Mouse (Mus musculus) midbrain, embryonic 12.5 days (tissue): ENCODE measurements at regions not wholly inside any gene's neighbourhood (a gene's known extent, or its start where the extent isn't known, plus 50 kb on each side); places are given as distances from the start of the nearest gene placed in this dataset.

Experiments used
- ATAC-seq: fragments of 200-750 bp; cut with Nextera tagmentation; 2 replicates; pipeline ENCODE4 v1.8.0; 2017; ENCODE audit warnings: low read depth, moderate TSS enrichment, moderate library complexity; ENCODE audit not compliant: low FRiP score
- H3K27ac ChIP-seq: fragments of 300-500 bp; sonication (generic); replicated peaks from 2 replicates; pipeline ENCODE4 v1.5.1; 2016; ENCODE audit warnings: mild to moderate bottlenecking
- H3K27me3 ChIP-seq: fragments of 300-500 bp; sonication (generic); 2 replicates; pipeline ENCODE4 v1.6.1; 2016; ENCODE audit warnings: mild to moderate bottlenecking
- H3K36me3 ChIP-seq: fragments of 300-500 bp; sonication (generic); 2 replicates; pipeline ENCODE4 v1.6.1; 2016
- H3K4me1 ChIP-seq: fragments of 300-500 bp; sonication (generic); 2 replicates; pipeline ENCODE4 v1.6.1; 2016
- H3K4me2 ChIP-seq: fragments of 300-500 bp; sonication (generic); replicated peaks from 2 replicates; pipeline ENCODE4 v1.6.1; 2016; ENCODE audit warnings: mild to moderate bottlenecking, moderate library complexity
- H3K4me3 ChIP-seq: fragments of 300-500 bp; sonication (generic); 2 replicates; pipeline ENCODE4 v1.5.1; 2016; ENCODE audit warnings: mild to moderate bottlenecking
- H3K9ac ChIP-seq: fragments of 300-500 bp; sonication (generic); replicated peaks from 2 replicates; pipeline ENCODE4 v1.6.1; 2016; ENCODE audit warnings: mild to moderate bottlenecking, moderate library complexity
- H3K9me3 ChIP-seq: fragments of 300-500 bp; sonication (generic); 2 replicates; pipeline ENCODE4 v1.6.1; 2016; ENCODE audit warnings: mild to moderate bottlenecking
- WGBS: fragments of 180-500 bp; shearing (Covaris S2); methylation state at CpG from one replicate; pipeline ENCODE4 v1.1.7; 2016; 5-methylcytosine and 5-hydroxymethylcytosine counted together

- H3K27ac ChIP-seq: no peak overlapping the region
These were observed 413.7 kb downstream of the Rps24 start for GRCm38 (mm10) chr14:24900501-24901179.

GRCm38 (mm10) chr14:24901726-24902125 is 414.8 kb downstream of the Rps24 start:
- Histone ChIP-seq H3K27me3 (no peaks in the 10 kb centered on the region), H3K9me3 (no peaks in the 10 kb centered on the region), H3K4me1 (peaks cover 12% of the 10 kb centered on the region), H3K9ac (no peak overlapping the region), H3K27ac (no peak overlapping the region), H3K36me3 (no peaks in the 10 kb centered on the region), H3K4me2 (no peak overlapping the region), H3K4me3 (no peak overlapping the region)
- WGBS: 76% methylated on average over 7 of the region's 7 CpGs
- no peak for ATAC-seq

More at GRCm38 (mm10) chr14:24900501-24901179, 413.7 kb downstream of the Rps24 start:
- Histone ChIP-seq H3K9me3 (no peaks in the 10 kb centered on the region), H3K27me3 (no peaks in the 10 kb centered on the region), H3K9ac (no peak overlapping the region), H3K4me1 (peaks cover 12% of the 10 kb centered on the region), H3K4me2 (no peak overlapping the region), H3K36me3 (no peaks in the 10 kb centered on the region), H3K4me3 (no peak overlapping the region)
- no peak for ATAC-seq
- 72% methylated on average over 13 of the region's 13 CpGs for WGBS

DNA sequence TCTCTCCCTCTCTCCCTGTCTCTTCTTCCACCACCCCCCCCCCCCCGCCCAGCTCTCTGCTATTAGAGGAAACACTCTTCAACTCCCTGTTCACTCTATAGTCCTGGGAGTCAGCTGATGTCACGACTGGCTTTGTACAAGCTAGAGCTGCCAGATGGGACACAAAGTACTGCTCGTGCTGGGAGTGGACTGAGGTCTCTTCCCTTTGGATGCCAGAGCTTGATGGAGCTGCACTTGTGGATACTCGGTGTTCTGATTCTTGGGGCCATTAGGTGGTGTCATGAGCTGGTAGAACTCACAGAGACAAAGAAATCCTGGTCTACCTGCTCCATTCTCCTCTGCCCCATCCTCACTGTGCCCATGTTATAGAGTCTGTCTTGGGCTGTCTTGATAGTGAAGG is 415.9 kb downstream of the Rps24 start:
- Histone ChIP-seq H3K4me1 (peaks cover 12% of the 10 kb centered on the region), H3K4me3 (no peak overlapping the region), H3K9me3 (no peaks in the 10 kb centered on the region), H3K9ac (no peak overlapping the region), H3K27ac (no peak overlapping the region), H3K4me2 (no peak overlapping the region), H3K27me3 (no peaks in the 10 kb centered on the region), H3K36me3 (no peaks in the 10 kb centered on the region)
- no peak for ATAC-seq
- WGBS: 25% methylated on average over 3 of the region's 4 CpGs

DNA sequence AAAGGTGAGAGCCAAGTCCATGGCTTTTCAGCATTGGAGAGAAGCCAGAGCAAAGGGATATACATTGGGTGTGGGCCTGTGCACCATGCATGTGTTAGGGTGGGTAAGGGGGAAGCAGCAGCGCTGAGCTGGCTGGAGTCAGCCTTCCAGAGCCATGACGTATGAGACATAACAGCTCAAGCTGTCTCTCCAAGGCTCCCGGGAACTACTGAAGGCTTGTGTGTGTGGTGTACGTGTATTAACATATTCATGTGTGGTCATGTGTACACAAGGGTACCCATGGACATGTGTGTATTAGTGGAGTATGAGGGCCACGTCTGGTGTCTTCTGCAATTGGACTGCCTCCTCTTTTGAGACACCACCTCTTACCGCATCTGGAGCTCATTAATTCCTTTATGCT is 417.8 kb downstream of the Rps24 start:
- Histone ChIP-seq H3K27ac (no peak overlapping the region), H3K4me3 (no peak overlapping the region), H3K4me1 (peaks cover 20% of the 10 kb centered on the region), H3K27me3 (no peaks in the 10 kb centered on the region), H3K4me2 (no peak overlapping the region), H3K9me3 (no peaks in the 10 kb centered on the region), H3K9ac (no peak overlapping the region), H3K36me3 (no peaks in the 10 kb centered on the region)
- no peak for ATAC-seq
- WGBS: 86% methylated on average over 6 of the region's 6 CpGs

GRCm38 (mm10) chr14:24906916-24907315 is 420.0 kb downstream of the Rps24 start:
- 87% methylated on average over 7 of the region's 7 CpGs for WGBS
- no peak overlapping the region for H3K9ac ChIP-seq
- H3K9me3 ChIP-seq: no peaks in the 10 kb centered on the region
- H3K27me3 ChIP-seq: no peaks in the 10 kb centered on the region
- no peak for ATAC-seq
- no peak overlapping the region for H3K27ac ChIP-seq
- no peak overlapping the region for H3K4me3 ChIP-seq
- H3K36me3 ChIP-seq: no peaks in the 10 kb centered on the region
- H3K4me1 ChIP-seq: peaks cover 13% of the 10 kb centered on the region
- H3K4me2 ChIP-seq: no peak overlapping the region

DNA sequence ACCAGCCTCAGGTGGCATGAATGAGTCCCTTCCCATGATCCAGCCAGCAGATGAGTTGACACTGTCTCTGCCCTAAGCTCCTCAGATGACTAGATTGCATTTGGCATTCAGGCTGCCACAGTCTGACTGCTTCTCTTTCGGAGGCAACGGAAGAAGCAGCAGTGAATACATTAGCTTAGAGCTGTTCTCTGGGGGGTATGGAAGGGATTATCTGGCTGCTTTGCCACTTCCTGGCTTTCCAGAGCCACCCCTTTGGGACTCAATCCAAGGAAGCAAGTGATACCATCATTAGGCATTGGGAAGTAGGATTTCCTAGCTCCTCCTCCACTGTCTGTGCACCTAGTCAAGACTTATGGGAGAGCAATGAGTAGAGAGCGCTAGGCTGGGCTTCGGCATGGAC is 421.5 kb downstream of the Rps24 start:
- 69% methylated on average over 4 of the region's 4 CpGs for WGBS

DNA sequence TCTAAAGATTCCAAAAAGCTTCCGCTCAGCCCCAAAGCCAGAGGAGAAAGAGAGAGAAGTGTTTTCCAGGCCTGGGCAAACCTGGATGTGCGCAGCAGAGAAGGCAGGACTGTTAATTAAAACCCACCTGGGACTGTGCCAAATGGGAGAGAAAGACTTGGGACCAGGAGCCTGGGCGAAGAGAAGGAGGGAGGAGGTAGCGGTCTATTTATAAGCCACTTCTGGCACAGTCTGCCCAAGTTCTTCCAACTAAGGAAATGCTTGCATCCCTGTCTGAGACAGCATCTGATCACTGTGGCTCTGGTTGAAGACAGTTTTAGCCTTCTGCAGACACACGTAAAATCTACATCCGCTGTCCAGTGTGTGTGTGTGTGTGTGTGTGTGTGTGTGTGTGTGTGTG is 424.7 kb downstream of the Rps24 start:
- WGBS: 87% methylated on average over 6 of the region's 6 CpGs
- Histone ChIP-seq H3K27ac (no peak overlapping the region), H3K9ac (no peak overlapping the region), H3K27me3 (no peaks in the 10 kb centered on the region), H3K4me3 (no peak overlapping the region), H3K36me3 (no peaks in the 10 kb centered on the region), H3K9me3 (no peaks in the 10 kb centered on the region), H3K4me2 (no peak overlapping the region), H3K4me1 (peaks cover 17% of the 10 kb centered on the region)
- ATAC-seq: no peak

More for the DNA sequence above, 421.5 kb downstream of the Rps24 start:
- H3K4me2 ChIP-seq: no peak overlapping the region
- H3K27me3 ChIP-seq: no peaks in the 10 kb centered on the region
- H3K4me3 ChIP-seq: no peak overlapping the region
- H3K36me3 ChIP-seq: no peaks in the 10 kb centered on the region
- H3K9ac ChIP-seq: no peak overlapping the region
- no peak overlapping the region for H3K27ac ChIP-seq
- ATAC-seq: no peak
- peaks cover 7% of the 10 kb centered on the region; the same call in 1 of the 2 replicates for H3K4me1 ChIP-seq
- no peaks in the 10 kb centered on the region for H3K9me3 ChIP-seq

GRCm38 (mm10) chr14:24919056-24919455 is 432.1 kb downstream of the Rps24 start:
- H3K4me2 ChIP-seq: no peak overlapping the region
- H3K27me3 ChIP-seq: no peaks in the 10 kb centered on the region
- H3K36me3 ChIP-seq: no peaks in the 10 kb centered on the region
- H3K4me3 ChIP-seq: no peak overlapping the region
- no peaks in the 10 kb centered on the region for H3K9me3 ChIP-seq
- H3K9ac ChIP-seq: no peak overlapping the region
- no peak for ATAC-seq
- peaks cover 10% of the 10 kb centered on the region; the same call in 1 of the 2 replicates for H3K4me1 ChIP-seq
- H3K27ac ChIP-seq: no peak overlapping the region
- WGBS: 94% methylated on average over 3 of the region's 3 CpGs

DNA sequence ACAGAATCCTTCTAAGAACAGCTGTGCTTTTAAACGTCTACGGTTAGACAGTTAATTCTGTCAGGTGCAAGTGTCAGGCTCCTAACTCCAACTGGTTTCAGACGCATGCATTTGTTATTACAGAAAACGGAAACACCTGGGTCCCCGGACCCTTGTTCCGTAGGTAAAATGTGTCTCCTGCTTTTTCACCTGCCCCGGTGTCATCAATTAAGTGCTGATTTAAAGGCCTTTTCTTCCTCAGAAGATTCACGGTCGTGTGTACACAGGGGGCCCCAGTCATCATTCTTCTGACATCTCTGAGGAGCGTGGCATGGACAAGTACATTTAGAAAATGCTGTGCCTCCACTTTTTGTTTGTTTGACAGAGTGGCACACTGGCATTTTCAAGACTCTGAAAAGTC is 435.1 kb downstream of the Rps24 start:
- no peak overlapping the region for H3K27ac ChIP-seq
- H3K4me1 ChIP-seq: peaks cover 13% of the 10 kb centered on the region
- H3K4me3 ChIP-seq: no peak overlapping the region
- no peaks in the 10 kb centered on the region for H3K36me3 ChIP-seq
- H3K9me3 ChIP-seq: no peaks in the 10 kb centered on the region
- no peak overlapping the region for H3K9ac ChIP-seq
- 89% methylated on average over 10 of the region's 10 CpGs for WGBS
- peaks cover 5% of the 10 kb centered on the region; the same call in 1 of the 2 replicates for H3K27me3 ChIP-seq
- H3K4me2 ChIP-seq: no peak overlapping the region
- ATAC-seq: no peak

GRCm38 (mm10) chr14:24924561-24924960 is 437.6 kb downstream of the Rps24 start:
- Histone ChIP-seq H3K9me3 (no peaks in the 10 kb centered on the region), H3K9ac (no peak overlapping the region), H3K4me2 (no peak overlapping the region), H3K4me1 (peaks cover 15% of the 10 kb centered on the region), H3K27me3 (peaks cover 5% of the 10 kb centered on the region; the same call in 1 of the 2 replicates), H3K36me3 (no peaks in the 10 kb centered on the region), H3K27ac (no peak overlapping the region), H3K4me3 (no peak overlapping the region)
- no peak for ATAC-seq
- WGBS: 80% methylated on average over 3 of the region's 3 CpGs

DNA sequence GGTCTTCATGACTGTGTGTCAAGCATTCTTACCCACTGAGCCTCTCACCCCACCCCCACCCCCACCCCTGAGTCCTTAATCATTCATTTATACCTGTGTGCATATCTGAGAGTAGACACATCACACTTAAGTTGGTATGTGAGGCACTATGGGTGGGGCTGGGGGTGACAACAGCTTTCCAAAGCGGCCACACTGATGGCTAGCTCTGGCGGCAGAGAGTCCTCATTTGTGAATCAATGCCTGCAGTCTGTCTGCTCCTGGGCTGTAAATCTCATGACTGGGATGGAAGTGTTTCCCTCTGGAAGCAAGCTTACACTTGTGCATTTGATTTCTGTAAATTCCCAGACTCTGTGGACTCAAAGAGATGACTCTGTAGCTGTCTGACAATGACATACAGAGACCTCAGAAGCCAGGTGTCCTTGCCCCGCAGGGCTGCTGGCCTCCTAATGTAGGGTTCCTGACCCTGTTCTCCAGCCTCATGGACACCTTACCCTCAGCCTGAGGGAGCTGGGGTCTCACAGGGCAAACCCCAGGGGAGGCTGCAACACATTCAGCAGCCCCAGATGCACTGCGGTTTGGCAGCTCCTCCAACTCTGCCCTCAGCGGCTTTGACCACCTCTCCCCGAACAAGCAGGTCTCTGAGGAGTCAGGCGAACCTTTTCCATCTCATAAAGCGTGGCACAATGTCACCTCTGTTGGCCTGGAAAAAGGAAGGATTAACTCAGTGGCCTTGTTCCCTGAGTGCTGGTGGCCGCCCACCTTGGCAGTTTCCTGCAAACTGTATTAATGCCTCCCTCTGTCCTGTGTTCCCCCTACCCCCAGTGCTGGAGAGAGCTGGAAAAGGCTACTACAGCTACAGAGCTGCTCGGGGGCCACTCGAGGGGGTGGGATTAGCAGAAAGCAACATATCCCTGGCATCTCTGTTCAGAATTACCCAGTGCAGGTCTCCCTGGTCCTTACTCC is 439.4 kb downstream of the Rps24 start:
- H3K4me2 ChIP-seq: no peak overlapping the region
- H3K27me3 ChIP-seq: peaks cover 5% of the 10 kb centered on the region; the same call in 1 of the 2 replicates
- no peak overlapping the region for H3K9ac ChIP-seq
- peaks cover 15% of the 10 kb centered on the region for H3K4me1 ChIP-seq
- H3K4me3 ChIP-seq: no peak overlapping the region
- no peaks in the 10 kb centered on the region for H3K9me3 ChIP-seq
- no peaks in the 10 kb centered on the region for H3K36me3 ChIP-seq
- 42% methylated on average over 11 of the region's 11 CpGs for WGBS
- 0 out of 2 replicates have a peak overlapping the region, but pooled peaks have one; percentile 8 for H3K27ac ChIP-seq
- ATAC-seq: no peak

GRCm38 (mm10) chr14:24928726-24929125 is 441.8 kb downstream of the Rps24 start:
- Histone ChIP-seq H3K4me3 (no peak overlapping the region), H3K27me3 (peaks cover 5% of the 10 kb centered on the region; the same call in 1 of the 2 replicates), H3K36me3 (no peaks in the 10 kb centered on the region), H3K4me1 (peaks cover 15% of the 10 kb centered on the region), H3K27ac (no peak overlapping the region), H3K9ac (no peak overlapping the region), H3K4me2 (no peak overlapping the region), H3K9me3 (no peaks in the 10 kb centered on the region)
- WGBS: 81% methylated on average over 3 of the region's 3 CpGs
- no peak for ATAC-seq
